Comparison of ENCODE assay signal across 8 mouse cellular contexts in the genomic region with DNA sequence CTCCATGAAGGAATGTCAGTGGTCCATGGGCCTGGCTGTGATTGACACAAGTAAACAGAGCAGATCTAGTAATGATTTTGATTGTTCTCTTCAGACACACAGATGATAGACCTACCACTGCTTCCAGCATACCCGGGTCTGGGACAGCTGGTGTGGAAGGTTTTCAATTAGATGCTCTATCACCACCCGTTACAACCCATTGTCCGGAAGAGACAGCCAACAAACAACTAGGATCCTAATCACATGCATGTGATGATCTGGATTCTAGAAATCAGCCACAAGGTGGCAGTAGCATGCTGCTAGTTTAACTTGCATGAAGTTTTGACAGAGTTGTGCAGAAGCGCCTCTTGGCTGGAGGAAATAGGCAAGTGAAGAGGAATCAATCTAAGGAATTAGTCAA. TPM values are rescaled to one million over a fixed set of nuclear protein-coding genes. Genes with fewer than 3 reads are reported as not detected.
A peak's percentile ranks its signal among the peaks of the same experiment; 100 is the strongest.
DNase-seq lines count a peak whose midpoint lies in the region.

No protein-coding gene starts in this region.

- intact Hi-C loops in heart, postnatal 36 days (cut with DNase I) = no loop called here

- peak; percentile 38 to 62 for DNase-seq in CD8-positive naive resting alpha-beta T cell, adult 2 months (ENCODE audit: low read depth in 2 of 2, low spot score in 2 of 2)
- DNase-seq in R1 (ENCODE audit: low read depth, low spot score) = peak; percentile 90
- DNase-seq in embryo, embryonic 11.5 days (ENCODE audit: low read depth, low spot score) = peak; percentile 68
- peak; percentile 64 to 69 for DNase-seq in heart, postnatal 36 days
- DNase-seq in layer of hippocampus, adult 11-12 months (ENCODE audit: low spot score) = peak; percentile 83
- peak; percentile 81 for DNase-seq in lung, postnatal 10 days
- DNase-seq in retina, adult 2 months (ENCODE audit: low read depth, low spot score) = peak; percentile 44
- peak; percentile 53 for DNase-seq in urinary bladder, postnatal 25 days (ENCODE audit: low spot score)

RNA-seq across cellular contexts. Expression of a gene that starts 14.8 kb away (rescaled TPM):
- under 1 TPM; 0.17 to 0.35 TPM for total RNA-seq in heart, postnatal 36 days (2021)

RNA-seq across cellular contexts. Expression of a gene that starts 16.1 kb away (rescaled TPM):
- total RNA-seq in heart, postnatal 36 days (2021) = 1,000 to 10,000 TPM; 1,822 to 1,988 TPM

RNA-seq across cellular contexts. Expression of a gene that starts 28.6 kb away (rescaled TPM):
- 10 to 100 TPM; 17.2 to 25.4 TPM for total RNA-seq in heart, postnatal 36 days (2021)

RNA-seq across cellular contexts. Expression of a gene that starts 28.7 kb away (rescaled TPM):
- 10 to 100 TPM; 24.4 to 26.6 TPM for total RNA-seq in heart, postnatal 36 days (2021)

RNA-seq across cellular contexts. Expression of a gene that starts 43.9 kb away (rescaled TPM):
- total RNA-seq in heart, postnatal 36 days (2021) = 10 to 100 TPM; 22.5 to 27.6 TPM

Comparison
In these comparisons a context has a peak if more than half of its experiments do, and no peak if none do; other contexts are left out.
1. Peak in every context shown above with its lines: DNase-seq.